Mouse (Mus musculus): ENCODE results near the gene Pea15a. TPM values are rescaled to one million over a fixed set of nuclear protein-coding genes. Genes with fewer than 3 reads are reported as not detected.

Pea15a gene
- 15.3 and 17.4 TPM in 2 replicates for polyA plus RNA-seq (2012; rRNA removed)

GRCm38 (mm10) chr1:172206141-172206917 is at the start of gene Pea15a:
Gene Pea15a, minus strand, starts transcription at chr1:172206804.

DNA sequence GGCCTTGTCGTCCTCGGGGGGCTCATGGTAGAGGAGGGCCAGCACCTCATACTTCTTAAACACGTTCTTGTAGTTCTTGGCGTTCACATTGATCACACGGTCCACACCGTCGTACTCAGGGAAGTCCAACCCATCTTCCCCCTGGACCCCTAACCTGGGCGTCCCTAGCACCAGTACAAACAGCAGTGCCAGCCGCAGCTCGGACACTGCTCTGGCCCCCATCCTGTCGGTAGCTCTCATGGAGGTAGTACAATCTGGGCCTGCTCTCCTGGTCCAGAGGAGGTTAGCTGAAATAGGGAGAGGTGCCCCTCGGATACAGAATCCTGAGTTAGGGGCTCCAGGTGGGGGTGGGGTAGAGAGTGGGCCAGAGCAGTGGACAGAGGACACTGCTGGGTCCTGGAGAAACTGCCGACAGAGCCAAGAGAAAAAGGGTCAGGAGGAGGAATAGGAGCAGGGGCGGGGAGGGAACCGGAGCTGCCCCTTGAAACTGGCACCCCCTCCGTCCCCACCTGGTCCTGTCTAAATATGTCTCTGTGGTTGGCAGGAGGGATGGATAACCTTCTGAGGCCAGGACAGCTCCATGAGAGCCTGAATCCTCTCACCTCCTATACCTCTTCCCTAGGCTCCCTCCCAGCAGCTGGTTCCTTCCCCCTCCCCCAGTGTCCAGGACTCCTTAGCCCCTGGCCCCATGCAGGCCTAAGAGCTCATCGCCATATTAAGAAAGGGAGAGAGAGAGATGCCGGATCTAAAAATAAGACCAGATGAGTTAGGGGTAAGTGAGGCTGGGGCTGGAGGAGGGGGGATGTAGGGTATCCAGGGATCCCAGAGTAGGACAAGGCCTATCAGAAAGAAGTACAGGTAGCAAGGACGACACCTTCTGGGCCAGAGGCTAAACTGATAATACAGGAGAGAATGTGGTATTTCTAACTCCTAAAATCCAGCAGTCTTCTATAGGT is 13.1 kb upstream of the Pea15a start, which contains the start of gene Casq1:
Gene Casq1 (minus strand): TSS at position 418 of the 956 bp plus-strand sequence.

GRCm38 (mm10) chr1:172147835-172148278 is 58.7 kb downstream of the Pea15a start, which contains the start of gene Dcaf8:
Gene Dcaf8, plus strand, starts transcription at chr1:172148084.

Other genes starting within 250 kb of the Pea15a start
- gene Vangl2, start 178.4 kb downstream of the Pea15a start, polyA plus RNA-seq (2012; rRNA removed), result 0.65 and 0.95 TPM in 2 replicates
- not detected in 2 replicates for gene Nhlh1, start 149.2 kb downstream of the Pea15a start, polyA plus RNA-seq (2012; rRNA removed)
- gene Copa, start 124.3 kb downstream of the Pea15a start, polyA plus RNA-seq (2012; rRNA removed), result 47.8 and 52.1 TPM in 2 replicates
- gene Ncstn, start 124.0 kb downstream of the Pea15a start, polyA plus RNA-seq (2012; rRNA removed), result 29.8 and 34.6 TPM in 2 replicates
- gene Pex19, start 80.0 kb downstream of the Pea15a start, polyA plus RNA-seq (2012; rRNA removed), result 40.4 and 44.5 TPM in 2 replicates
- 37.2 and 40.3 TPM in 2 replicates for gene Dcaf8, start 58.7 kb downstream of the Pea15a start, polyA plus RNA-seq (2012; rRNA removed)
- 0.41 and 0.47 TPM in 2 replicates for gene Casq1, start 13.1 kb upstream of the Pea15a start, polyA plus RNA-seq (2012; rRNA removed)
- 0.03 and 0.05 TPM in 2 replicates for gene Atp1a4, start 51.6 kb upstream of the Pea15a start, polyA plus RNA-seq (2012; rRNA removed)
- gene Igsf8, start 54.8 kb upstream of the Pea15a start, polyA plus RNA-seq (2012; rRNA removed), result 20.2 and 23.9 TPM in 2 replicates
- 0.09 and 0.12 TPM in 2 replicates for gene Atp1a2, start 91.3 kb upstream of the Pea15a start, polyA plus RNA-seq (2012; rRNA removed)
- gene Kcnj9, start 122.5 kb upstream of the Pea15a start, polyA plus RNA-seq (2012; rRNA removed), result 0.04 and 0.05 TPM in 2 replicates
- gene Kcnj10, start 134.4 kb upstream of the Pea15a start, polyA plus RNA-seq (2012; rRNA removed), result 0.14 and 0.17 TPM in 2 replicates
- gene Pigm, start 169.7 kb upstream of the Pea15a start, polyA plus RNA-seq (2012; rRNA removed), result 3.6 TPM in 2 replicates

Data from liver, embryonic 18 days (tissue).